Mouse (Mus musculus): ENCODE measurements around the gene Fam25c.

GRCm38 (mm10) chr14:34341993-34342392 is 13.2 kb downstream of the Fam25c start:
- TF ChIP-seq CTCF (IDR thresholded peaks at IDR 0.05 in 2 of 3, conservative IDR thresholded peaks at IDR 0.05 in 1 of 3; ENCODE audit: control insufficient read depth in 1 of 3, insufficient read depth in 1 of 3, low read depth in 2 of 3, low read length in 3 of 3, poor library complexity in 1 of 3, severe bottlenecking in 1 of 3) (no peak), POLR2A (IDR thresholded peaks at IDR 0.05; ENCODE audit: control insufficient read depth in 1 of 2, insufficient read depth in 1 of 2, low read depth in 1 of 2, low read length in 2 of 2, poor library complexity in 1 of 2) (no peak), GABPA (IDR thresholded peaks at IDR 0.05; ENCODE audit: low read depth, low read length) (no peak), MYC (IDR thresholded peaks at IDR 0.05; ENCODE audit: low read depth, low read length) (no peak), EP300 (IDR thresholded peaks at IDR 0.05; ENCODE audit: low read depth in 1 of 2, low read length in 2 of 2) (no peak), ZNF384 (IDR thresholded peaks at IDR 0.05; ENCODE audit: low read depth, low read length) (no peak), NRF1 (IDR thresholded peaks at IDR 0.05; ENCODE audit: insufficient read depth, low read depth, low read length, poor library complexity, severe bottlenecking) (no peak)

Measured in MEL (cell line).